15 mouse cellular contexts compared by ENCODE assay signal in the genomic region with DNA sequence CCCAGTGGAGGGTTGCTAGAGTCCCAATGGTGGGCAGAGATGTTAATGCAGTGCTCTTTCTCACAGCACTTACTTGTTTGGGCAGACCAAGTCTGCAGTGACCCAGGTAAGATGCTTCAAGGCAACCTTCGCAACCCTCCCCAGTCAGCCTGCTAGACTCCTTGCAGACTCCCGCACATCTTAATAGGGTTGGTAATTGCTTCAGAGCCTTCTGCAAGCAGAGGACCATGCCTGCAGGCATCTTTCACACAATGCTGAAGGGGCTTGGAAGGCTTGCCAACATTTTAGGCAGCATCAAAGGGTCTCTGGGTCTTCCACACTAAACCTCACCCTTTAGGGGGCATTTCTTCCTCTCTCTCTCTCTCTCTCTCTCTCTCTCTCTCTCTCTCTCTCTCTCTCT. TPM values are rescaled to one million over a fixed set of nuclear protein-coding genes. Genes with fewer than 3 reads are reported as not detected.
DNase-seq lines count a peak whose midpoint lies in the region; ATAC-seq lines count a peak whose summit lies in the region.
"Had no signal": no experiment of that assay in that cellular context is flagged by ENCODE, and none has a peak within 500 bp of the region (broad histone marks: within the 10 kb centered on the region; RNA-seq: fewer than 3 reads in every experiment).

No protein-coding gene starts in this region.

- peak; percentile 14 to 25 for DNase-seq in cerebellum, postnatal 10 days
- no peak for DNase-seq in cerebellum, postnatal 4 days (ENCODE audit: low spot score in 2 of 2)
- peak; percentile 30 for DNase-seq in limb, embryonic 11.5 days (ENCODE audit: low spot score)
- DNase-seq in limb, embryonic 10.5 days (ENCODE audit: low spot score): no peak
- no peak for DNase-seq in c-Kit-positive CD71-positive TER-119-positive erythroid progenitor cells, embryonic 14.5 days (ENCODE audit: low spot score)
- no peak for DNase-seq in lung, postnatal 10 days
- DNase-seq: adrenal gland, adult 8-10 months; cerebellum, postnatal 36 days had no signal

- H3K4me2 ChIP-seq in limb, embryonic 11.5 days (ENCODE audit: low read depth, severe bottlenecking): no peak overlapping the region
- peak overlapping the region; percentile 71 for H3K4me2 ChIP-seq in hindbrain, embryonic 15.5 days
- H3K4me2 ChIP-seq in neural tube, embryonic 14.5 days (ENCODE audit: low read depth, low read length): peak overlapping the region; percentile 68

- no peak overlapping the region for H3K9ac ChIP-seq in limb, embryonic 11.5 days (ENCODE audit: low read length)
- H3K9ac ChIP-seq in hindbrain, embryonic 15.5 days: peak overlapping the region; percentile 54
- H3K9ac ChIP-seq in neural tube, embryonic 14.5 days (replicated peaks; ENCODE audit: low read depth, low read length): no peak overlapping the region
- H3K9ac ChIP-seq: kidney, embryonic 15.5 days; lung, embryonic 15.5 days had no signal

- H3K36me3 ChIP-seq in limb, embryonic 11.5 days (ENCODE audit: control insufficient read depth, insufficient read depth, low read length): no peaks in the 10 kb centered on the region
- H3K36me3 ChIP-seq in limb, embryonic 10.5 days: no peaks in the 10 kb centered on the region
- no peaks in the 10 kb centered on the region for H3K36me3 ChIP-seq in hindbrain, embryonic 15.5 days
- H3K36me3 ChIP-seq in neural tube, embryonic 14.5 days (ENCODE audit: control insufficient read depth, insufficient read depth, low read length): no peaks in the 10 kb centered on the region
- H3K36me3 ChIP-seq: heart, embryonic 10.5 days; kidney, embryonic 15.5 days; lung, embryonic 15.5 days had no signal

- H3K27me3 ChIP-seq in limb, embryonic 11.5 days (ENCODE audit: control insufficient read depth, insufficient read depth, low read length): peaks cover 31% of the 10 kb centered on the region
- H3K27me3 ChIP-seq in limb, embryonic 10.5 days (ENCODE audit: low read depth, poor library complexity, severe bottlenecking): peaks cover 68% of the 10 kb centered on the region
- peaks cover 11% of the 10 kb centered on the region for H3K27me3 ChIP-seq in hindbrain, embryonic 15.5 days
- 0 out of 2 replicates have a peak, but pooled peaks cover 4% of the 10 kb centered on the region for H3K27me3 ChIP-seq in neural tube, embryonic 14.5 days (ENCODE audit: control insufficient read depth, insufficient read depth, low read length)

- no peak overlapping the region for H3K4me3 ChIP-seq in limb, embryonic 11.5 days (ENCODE audit: low read depth, low read length)
- no peak overlapping the region for H3K4me3 ChIP-seq in limb, embryonic 10.5 days
- H3K4me3 ChIP-seq in hindbrain, embryonic 15.5 days: peak overlapping the region; percentile 56
- peak overlapping the region; percentile 35; the same call in 1 of the 2 replicates for H3K4me3 ChIP-seq in neural tube, embryonic 14.5 days (ENCODE audit: low read depth, low read length)
- H3K4me3 ChIP-seq: megakaryocyte, embryonic 14.5 days had no signal

- no peaks in the 10 kb centered on the region for H3K9me3 ChIP-seq in limb, embryonic 11.5 days (ENCODE audit: control insufficient read depth, low read length)
- no peaks in the 10 kb centered on the region for H3K9me3 ChIP-seq in limb, embryonic 10.5 days (replicated peaks)
- no peaks in the 10 kb centered on the region for H3K9me3 ChIP-seq in hindbrain, embryonic 15.5 days
- no peaks in the 10 kb centered on the region for H3K9me3 ChIP-seq in neural tube, embryonic 14.5 days (ENCODE audit: control insufficient read depth, low read length)
- H3K9me3 ChIP-seq: heart, embryonic 10.5 days; kidney, embryonic 15.5 days; lung, embryonic 15.5 days had no signal

- WGBS in limb, embryonic 11.5 days: 27% methylated on average over 2 of the region's 2 CpGs
- 37% methylated on average over 2 of the region's 2 CpGs for WGBS in limb, embryonic 10.5 days
- 40% methylated on average over 2 of the region's 2 CpGs for WGBS in hindbrain, embryonic 15.5 days
- WGBS in neural tube, embryonic 14.5 days: 43% methylated on average over 2 of the region's 2 CpGs

- no peak for ATAC-seq in limb, embryonic 11.5 days (ENCODE audit: insufficient number of reproducible peaks, low FRiP score, low TSS enrichment, low read depth)
- ATAC-seq in hindbrain, embryonic 15.5 days (ENCODE audit: low FRiP score, low read depth): no peak
- no peak for ATAC-seq in neural tube, embryonic 14.5 days (ENCODE audit: low read depth)

- peaks cover 3% of the 10 kb centered on the region; the same call in 1 of the 2 replicates for H3K4me1 ChIP-seq in limb, embryonic 11.5 days (ENCODE audit: control insufficient read depth, insufficient read depth, low read length)
- H3K4me1 ChIP-seq in limb, embryonic 10.5 days: peaks cover 10% of the 10 kb centered on the region
- peaks cover 17% of the 10 kb centered on the region for H3K4me1 ChIP-seq in hindbrain, embryonic 15.5 days (replicated peaks)
- no peaks in the 10 kb centered on the region for H3K4me1 ChIP-seq in neural tube, embryonic 14.5 days (ENCODE audit: control insufficient read depth, insufficient read depth, low read length)

- H3K27ac ChIP-seq in limb, embryonic 11.5 days (replicated peaks; ENCODE audit: low read depth, low read length): no peak overlapping the region
- no peak overlapping the region for H3K27ac ChIP-seq in limb, embryonic 10.5 days
- H3K27ac ChIP-seq in hindbrain, embryonic 15.5 days (replicated peaks): no peak overlapping the region
- H3K27ac ChIP-seq in neural tube, embryonic 14.5 days (ENCODE audit: low read depth, low read length): no peak overlapping the region
- H3K27ac ChIP-seq: heart, embryonic 10.5 days; kidney, embryonic 15.5 days; lung, embryonic 15.5 days had no signal

RNA-seq across cellular contexts. Expression of a gene that starts 1.7 kb away (rescaled TPM):
- polyA plus RNA-seq in limb, embryonic 11.5 days (2014; fragmentation: Nextera tagmentation; extraction: Ambion mirVana): 0.20 and 0.26 TPM in 2 replicates
- 0.46 and 0.90 TPM in 2 replicates for polyA plus RNA-seq in limb, embryonic 10.5 days (2016; fragmentation: Nextera tagmentation; extraction: Ambion mirVana)
- 41.8 and 44.3 TPM in 2 replicates for polyA plus RNA-seq in hindbrain, embryonic 15.5 days (2015; fragmentation: Nextera tagmentation; extraction: Ambion mirVana)
- 33.8 and 49.3 TPM in 2 replicates for polyA plus RNA-seq in neural tube, embryonic 14.5 days (2014; fragmentation: Nextera tagmentation; extraction: Ambion mirVana)
- polyA plus RNA-seq: liver, adult 2 months had no signal

Comparison
In these comparisons a context has a peak if more than half of its experiments do, and no peak if none do; other contexts are left out.
1. DNase-seq: peak in cerebellum, postnatal 10 days (2 of 2) and limb, embryonic 11.5 days (single experiment); none in cerebellum, postnatal 4 days (0 of 2), limb, embryonic 10.5 days (single experiment), c-Kit-positive CD71-positive TER-119-positive erythroid progenitor cells, embryonic 14.5 days (single experiment) and lung, postnatal 10 days (single experiment).
2. H3K4me3 ChIP-seq: peak in hindbrain, embryonic 15.5 days (single experiment) and neural tube, embryonic 14.5 days (single experiment); none in limb, embryonic 11.5 days (single experiment) and limb, embryonic 10.5 days (single experiment).
3. RNA of a gene that starts 1.7 kb away (polyA plus RNA-seq): 33.8 to 49.3 TPM in neural tube, embryonic 14.5 days and 41.8 to 44.3 TPM in hindbrain, embryonic 15.5 days; 0.46 to 0.90 TPM in limb, embryonic 10.5 days and 0.20 to 0.26 TPM in limb, embryonic 11.5 days; every median in the first group is over 10 times any median in the second.